In the genomic region with DNA sequence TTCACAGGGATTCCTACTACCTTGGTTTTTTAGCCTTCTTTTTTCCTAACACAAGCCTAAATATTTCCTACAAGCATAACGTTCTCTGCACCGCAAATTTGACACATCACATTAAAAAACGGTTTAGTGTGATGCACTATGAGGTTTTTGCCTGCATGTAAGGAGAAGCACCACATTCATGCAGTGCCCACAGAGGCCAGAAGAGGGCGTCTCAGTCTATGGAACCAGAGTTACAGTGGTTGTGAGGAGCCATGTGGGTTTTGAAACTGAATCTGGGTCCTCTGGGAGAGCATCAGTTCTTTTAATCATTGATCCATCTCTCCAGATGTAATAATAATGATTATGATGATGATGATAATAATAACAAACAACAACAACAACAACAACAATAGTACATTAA, we compare ENCODE assay signal across 10 mouse cellular contexts. TPM values are rescaled to one million over a fixed set of nuclear protein-coding genes. Genes with fewer than 3 reads are reported as not detected.
DNase-seq lines count a peak whose midpoint lies in the region; ATAC-seq and TF ChIP-seq lines count a peak whose summit lies in the region.
"Had no signal": no experiment of that assay in that cellular context is flagged by ENCODE, and none has a peak within 500 bp of the region (broad histone marks: within the 10 kb centered on the region; RNA-seq: fewer than 3 reads in every experiment).

No protein-coding gene starts in this region.

- WGBS in midbrain, embryonic 14.5 days: 49% methylated on average over 4 of the region's 4 CpGs
- WGBS in midbrain, embryonic 15.5 days: 49% methylated on average over 4 of the region's 4 CpGs

- intact Hi-C loops in gastrocnemius, adult 2 months (cut with DNase I): no loop called here
- intact Hi-C loops in gastrocnemius, postnatal 14 days (cut with DNase I; ENCODE audit: low total_unique reads): no loop called here

- H3K9me3 ChIP-seq in midbrain, embryonic 14.5 days (ENCODE audit: control insufficient read depth, low read length): no peaks in the 10 kb centered on the region
- H3K9me3 ChIP-seq in midbrain, embryonic 15.5 days: no peaks in the 10 kb centered on the region

- TF ChIP-seq CTCF in gastrocnemius, adult 2 months (IDR thresholded peaks at IDR 0.05): peak; percentile 23; the same call in 1 of the 2 replicates
- TF ChIP-seq CTCF in brain, embryonic 14.5 days (IDR thresholded peaks at IDR 0.05; ENCODE audit: borderline replicate concordance, extremely low read depth, insufficient read depth, insufficient read length): peak; percentile 37; the same call in 1 of the 2 replicates

- H3K4me1 ChIP-seq in midbrain, embryonic 14.5 days (ENCODE audit: control insufficient read depth, insufficient read depth, low read length): no peaks in the 10 kb centered on the region
- no peaks in the 10 kb centered on the region for H3K4me1 ChIP-seq in midbrain, embryonic 15.5 days

- no peak for DNase-seq in gastrocnemius, adult 2 months
- DNase-seq in gastrocnemius, postnatal 4 days (ENCODE audit: low spot score in 2 of 2): no peak
- DNase-seq in midbrain, embryonic 14.5 days: peak; percentile 8
- no peak for DNase-seq in brain, embryonic 14.5 days (ENCODE audit: low read depth)
- peak; percentile 25 for DNase-seq in naive thymus-derived CD4-positive, alpha-beta T cell, adult 2 months (ENCODE audit: low read depth)
- no peak for DNase-seq in gastrocnemius, postnatal 14 days
- no peak for DNase-seq in right cerebral cortex, postnatal 25 days

- no peak overlapping the region for H3K9ac ChIP-seq in midbrain, embryonic 14.5 days (replicated peaks; ENCODE audit: low read length)
- no peak overlapping the region for H3K9ac ChIP-seq in midbrain, embryonic 15.5 days

- H3K4me3 ChIP-seq in gastrocnemius, adult 2 months: no peak overlapping the region
- no peak overlapping the region for H3K4me3 ChIP-seq in midbrain, embryonic 14.5 days (replicated peaks; ENCODE audit: low read depth, low read length)
- no peak overlapping the region for H3K4me3 ChIP-seq in midbrain, embryonic 15.5 days

- H3K4me2 ChIP-seq in midbrain, embryonic 14.5 days (ENCODE audit: low read length): no peak overlapping the region
- H3K4me2 ChIP-seq in midbrain, embryonic 15.5 days: no peak overlapping the region

- no peak overlapping the region for H3K27ac ChIP-seq in gastrocnemius, adult 2 months
- no peak overlapping the region for H3K27ac ChIP-seq in midbrain, embryonic 14.5 days (replicated peaks; ENCODE audit: low read depth, low read length)
- H3K27ac ChIP-seq in midbrain, embryonic 15.5 days: no peak overlapping the region

- TF ChIP-seq POLR2A in brain, embryonic 14.5 days (IDR thresholded peaks at IDR 0.05; ENCODE audit: borderline replicate concordance, extremely low read depth, insufficient read depth, insufficient read length, poor library complexity, severe bottlenecking): no peak

- no peaks in the 10 kb centered on the region for H3K36me3 ChIP-seq in midbrain, embryonic 14.5 days (ENCODE audit: control insufficient read depth, insufficient read depth, low read length)
- no peaks in the 10 kb centered on the region for H3K36me3 ChIP-seq in midbrain, embryonic 15.5 days (replicated peaks)

- no peaks in the 10 kb centered on the region for H3K27me3 ChIP-seq in midbrain, embryonic 14.5 days (ENCODE audit: control insufficient read depth, insufficient read depth, low read length)
- H3K27me3 ChIP-seq in midbrain, embryonic 15.5 days (replicated peaks): no peaks in the 10 kb centered on the region

- no peak for ATAC-seq in midbrain, embryonic 14.5 days (ENCODE audit: low FRiP score, low TSS enrichment)
- no peak for ATAC-seq in midbrain, embryonic 15.5 days (replicated peaks)

RNA-seq across cellular contexts. Expression of a gene that starts 1.2 kb away (rescaled TPM):
- not detected for total RNA-seq in gastrocnemius, adult 2 months (2021)
- not detected for total RNA-seq in gastrocnemius, postnatal 4 days (2021)
- polyA plus RNA-seq in midbrain, embryonic 14.5 days (2014; fragmentation: Nextera tagmentation; extraction: Ambion mirVana): not detected in 2 replicates
- polyA plus RNA-seq in midbrain, embryonic 15.5 days (2015; fragmentation: Nextera tagmentation; extraction: Ambion mirVana): not detected in 2 replicates
- polyA plus RNA-seq in brain, embryonic 14.5 days (2012; rRNA removed): not detected in 2 replicates
- total RNA-seq in gastrocnemius, postnatal 14 days (2021): not detected
- total RNA-seq: adrenal gland, adult 18-20 months; heart, postnatal 10 days had no signal

RNA-seq across cellular contexts. Expression of a gene that starts 9.1 kb away (rescaled TPM):
- not detected for total RNA-seq in gastrocnemius, adult 2 months (2021)
- not detected for total RNA-seq in gastrocnemius, postnatal 4 days (2021)
- polyA plus RNA-seq in midbrain, embryonic 14.5 days (2014; fragmentation: Nextera tagmentation; extraction: Ambion mirVana): not detected in 2 replicates
- not detected in 2 replicates for polyA plus RNA-seq in midbrain, embryonic 15.5 days (2015; fragmentation: Nextera tagmentation; extraction: Ambion mirVana)
- not detected in 2 replicates for polyA plus RNA-seq in brain, embryonic 14.5 days (2012; rRNA removed)
- total RNA-seq in gastrocnemius, postnatal 14 days (2021): not detected
- total RNA-seq: adrenal gland, adult 18-20 months; heart, postnatal 10 days had no signal

RNA-seq across cellular contexts. Expression of a gene that starts 42.0 kb away (rescaled TPM):
- total RNA-seq in gastrocnemius, adult 2 months (2021): 10 to 100 TPM; 23.8 to 30.3 TPM
- 10 to 100 TPM; 65.0 to 66.6 TPM for total RNA-seq in gastrocnemius, postnatal 4 days (2021)
- 268 and 288 TPM in 2 replicates for polyA plus RNA-seq in midbrain, embryonic 14.5 days (2014; fragmentation: Nextera tagmentation; extraction: Ambion mirVana)
- polyA plus RNA-seq in midbrain, embryonic 15.5 days (2015; fragmentation: Nextera tagmentation; extraction: Ambion mirVana): 251 and 263 TPM in 2 replicates
- 260 and 261 TPM in 2 replicates for polyA plus RNA-seq in brain, embryonic 14.5 days (2012; rRNA removed)
- 10 to 100 TPM; 32.9 to 38.3 TPM for total RNA-seq in gastrocnemius, postnatal 14 days (2021)

RNA-seq across cellular contexts. Expression of a gene that starts 42.2 kb away (rescaled TPM):
- total RNA-seq in gastrocnemius, adult 2 months (2021): not detected
- total RNA-seq in gastrocnemius, postnatal 4 days (2021): not detected
- polyA plus RNA-seq in midbrain, embryonic 14.5 days (2014; fragmentation: Nextera tagmentation; extraction: Ambion mirVana): not detected in 2 replicates
- polyA plus RNA-seq in midbrain, embryonic 15.5 days (2015; fragmentation: Nextera tagmentation; extraction: Ambion mirVana): not detected in 2 replicates
- polyA plus RNA-seq in brain, embryonic 14.5 days (2012; rRNA removed): not detected in 2 replicates
- not detected for total RNA-seq in gastrocnemius, postnatal 14 days (2021)
- total RNA-seq: adrenal gland, adult 18-20 months; heart, postnatal 10 days had no signal

Comparison
In these comparisons a context has a peak if more than half of its experiments do, and no peak if none do; other contexts are left out.
1. DNase-seq: peak in midbrain, embryonic 14.5 days (single experiment) and naive thymus-derived CD4-positive, alpha-beta T cell, adult 2 months (single experiment); none in gastrocnemius, adult 2 months (single experiment), gastrocnemius, postnatal 4 days (0 of 2), brain, embryonic 14.5 days (single experiment), gastrocnemius, postnatal 14 days (single experiment) and right cerebral cortex, postnatal 25 days (single experiment).